Mouse (Mus musculus): ENCODE results near the gene Itgb3bp.

GRCm38 (mm10) chr4:99958084-99958815 is 28.6 kb upstream of the Itgb3bp start:
- TF ChIP-seq CHD2 (IDR thresholded peaks at IDR 0.05; ENCODE audit: low read depth, low read length) (no peak), HCFC1 (IDR thresholded peaks at IDR 0.05; ENCODE audit: borderline replicate concordance, insufficient read depth, low read length) (no peak), MAFK (IDR thresholded peaks at IDR 0.05; ENCODE audit: insufficient read depth, low read depth, low read length) (no peak), ZC3H11A (IDR thresholded peaks at IDR 0.05; ENCODE audit: borderline replicate concordance, low read depth, low read length) (no peak), ZNF384 (IDR thresholded peaks at IDR 0.05; ENCODE audit: low read depth, low read length) (no peak)
